Mouse (Mus musculus): ENCODE measurements around the gene Mtus2. TPM values are rescaled to one million over a fixed set of nuclear protein-coding genes. Genes with fewer than 3 reads are reported as not detected.
"Not testable (repeated sequence)": the region's sequence is repeated elsewhere in the genome, so short reads cannot be mapped to it uniquely, and the experiment has no call there.

Gene Mtus2
- polyA plus RNA-seq, 1 experiment from 2014 or later = 11.4 TPM

DNA sequence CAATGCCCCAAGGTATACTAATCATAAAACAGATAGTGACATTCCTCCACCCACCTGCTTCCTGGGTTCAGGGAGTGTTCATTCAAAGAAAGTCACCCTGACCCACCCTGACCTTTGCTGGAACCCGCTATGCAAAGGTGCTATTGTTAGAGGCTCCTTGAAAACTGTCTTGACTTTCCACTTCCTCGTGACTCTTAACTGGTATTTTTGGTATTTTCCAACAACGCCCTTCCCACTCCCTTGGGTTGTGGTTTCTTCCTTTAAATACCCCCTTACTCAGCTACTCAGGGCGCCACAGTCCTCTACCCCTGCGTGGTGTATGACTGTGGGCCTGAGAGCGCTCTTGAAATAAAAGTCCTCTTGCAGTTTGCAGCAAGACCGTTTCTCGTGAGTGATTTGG lies 219.4 kb downstream of the Mtus2 start:
- not testable (repeated sequence) for H3K4me3 ChIP-seq (replicated peaks; ENCODE audit: low read length); H3K9ac ChIP-seq (ENCODE audit: low read length); H3K9me3 ChIP-seq (replicated peaks; ENCODE audit: control insufficient read depth, low read length); H3K27ac ChIP-seq (ENCODE audit: low read length); H3K27me3 ChIP-seq (ENCODE audit: control insufficient read depth, insufficient read depth, low read length); H3K4me1 ChIP-seq (ENCODE audit: control insufficient read depth, insufficient read depth, low read length); H3K4me2 ChIP-seq (ENCODE audit: low read depth, low read length); H3K36me3 ChIP-seq (ENCODE audit: control insufficient read depth, insufficient read depth, low read length); ATAC-seq (ENCODE audit: insufficient read depth, low FRiP score)
- 86% methylated on average over 8 of the region's 8 CpGs for WGBS

GRCm38 (mm10) chr5:148179231-148179630 lies 222.1 kb downstream of the Mtus2 start:
- H3K27me3 ChIP-seq (ENCODE audit: control insufficient read depth, insufficient read depth, low read length) = no peaks in the 10 kb centered on the region
- no peaks in the 10 kb centered on the region for H3K4me1 ChIP-seq (ENCODE audit: control insufficient read depth, insufficient read depth, low read length)
- no peak overlapping the region for H3K9ac ChIP-seq (ENCODE audit: low read length)
- H3K9me3 ChIP-seq (replicated peaks; ENCODE audit: control insufficient read depth, low read length) = 0 out of 2 replicates have a peak, but pooled peaks cover 5% of the 10 kb centered on the region
- no peak for ATAC-seq (ENCODE audit: insufficient read depth, low FRiP score)
- no peak overlapping the region for H3K4me3 ChIP-seq (replicated peaks; ENCODE audit: low read length)
- no peaks in the 10 kb centered on the region for H3K36me3 ChIP-seq (ENCODE audit: control insufficient read depth, insufficient read depth, low read length)
- H3K4me2 ChIP-seq (ENCODE audit: low read depth, low read length) = no peak overlapping the region
- no peak overlapping the region for H3K27ac ChIP-seq (ENCODE audit: low read length)
- 81% methylated on average over 7 of the region's 7 CpGs for WGBS

GRCm38 (mm10) chr5:148180590-148181307 lies 223.6 kb downstream of the Mtus2 start:
- peak; percentile 93 for ATAC-seq (ENCODE audit: insufficient read depth, low FRiP score)
- 6% methylated on average over 13 of the region's 13 CpGs for WGBS
- H3K9ac ChIP-seq (ENCODE audit: low read length) = no peak overlapping the region
- H3K27ac ChIP-seq (ENCODE audit: low read length) = peak overlapping the region; percentile 5
- no peaks in the 10 kb centered on the region for H3K4me1 ChIP-seq (ENCODE audit: control insufficient read depth, insufficient read depth, low read length)
- no peak overlapping the region for H3K4me3 ChIP-seq (replicated peaks; ENCODE audit: low read length)
- H3K27me3 ChIP-seq (ENCODE audit: control insufficient read depth, insufficient read depth, low read length) = no peaks in the 10 kb centered on the region
- H3K4me2 ChIP-seq (ENCODE audit: low read depth, low read length) = no peak overlapping the region
- H3K9me3 ChIP-seq (replicated peaks; ENCODE audit: control insufficient read depth, low read length) = peaks cover 9% of the 10 kb centered on the region; the same call in 1 of the 2 replicates
- no peaks in the 10 kb centered on the region for H3K36me3 ChIP-seq (ENCODE audit: control insufficient read depth, insufficient read depth, low read length)

- Histone ChIP-seq H3K9me3 (replicated peaks; ENCODE audit: control insufficient read depth, low read length) (peaks cover 12% of the 10 kb centered on the region; the same call in 1 of the 2 replicates), H3K27ac (ENCODE audit: low read length) (peak overlapping the region; percentile 5), H3K4me3 (replicated peaks; ENCODE audit: low read length) (no peak overlapping the region), H3K4me2 (ENCODE audit: low read depth, low read length) (no peak overlapping the region), H3K9ac (ENCODE audit: low read length) (no peak overlapping the region), H3K27me3 (ENCODE audit: control insufficient read depth, insufficient read depth, low read length) (no peaks in the 10 kb centered on the region), H3K4me1 (ENCODE audit: control insufficient read depth, insufficient read depth, low read length) (no peaks in the 10 kb centered on the region), H3K36me3 (ENCODE audit: control insufficient read depth, insufficient read depth, low read length) (no peaks in the 10 kb centered on the region)
- no peak for ATAC-seq (ENCODE audit: insufficient read depth, low FRiP score)
- WGBS = 26% methylated on average over 4 of the region's 4 CpGs
These were observed 224.1 kb downstream of the Mtus2 start for GRCm38 (mm10) chr5:148181308-148181630.

GRCm38 (mm10) chr5:148181901-148182300 lies 224.8 kb downstream of the Mtus2 start:
- no peak overlapping the region for H3K9ac ChIP-seq (ENCODE audit: low read length)
- no peaks in the 10 kb centered on the region for H3K36me3 ChIP-seq (ENCODE audit: control insufficient read depth, insufficient read depth, low read length)
- WGBS = 78% methylated on average over 6 of the region's 6 CpGs
- H3K4me1 ChIP-seq (ENCODE audit: control insufficient read depth, insufficient read depth, low read length) = no peaks in the 10 kb centered on the region
- no peaks in the 10 kb centered on the region for H3K27me3 ChIP-seq (ENCODE audit: control insufficient read depth, insufficient read depth, low read length)
- H3K4me2 ChIP-seq (ENCODE audit: low read depth, low read length) = no peak overlapping the region
- H3K4me3 ChIP-seq (replicated peaks; ENCODE audit: low read length) = no peak overlapping the region
- no peak for ATAC-seq (ENCODE audit: insufficient read depth, low FRiP score)
- H3K27ac ChIP-seq (ENCODE audit: low read length) = no peak overlapping the region
- peaks cover 11% of the 10 kb centered on the region; the same call in 1 of the 2 replicates for H3K9me3 ChIP-seq (replicated peaks; ENCODE audit: control insufficient read depth, low read length)

DNA sequence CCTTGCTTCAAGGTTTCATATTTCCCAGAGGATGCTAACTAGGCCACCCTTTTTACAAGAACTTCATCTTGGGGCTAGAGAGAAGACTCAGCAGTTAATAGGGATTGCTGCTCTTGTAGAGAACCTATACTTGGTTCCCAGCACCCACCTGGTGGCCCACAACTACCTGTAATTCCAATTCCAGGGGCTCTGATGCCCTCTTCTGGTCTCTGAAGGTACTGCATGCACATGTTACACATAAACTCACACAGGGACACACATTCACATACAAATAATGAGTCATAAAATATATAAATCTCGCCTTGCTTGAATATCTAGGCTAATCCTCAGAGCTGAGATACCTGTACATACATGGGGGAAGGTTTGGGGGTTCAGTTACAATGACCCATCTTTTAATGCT lies 228.8 kb downstream of the Mtus2 start:
- H3K4me1 ChIP-seq (ENCODE audit: control insufficient read depth, insufficient read depth, low read length) = no peaks in the 10 kb centered on the region
- peaks cover 7% of the 10 kb centered on the region; the same call in 1 of the 2 replicates for H3K9me3 ChIP-seq (replicated peaks; ENCODE audit: control insufficient read depth, low read length)
- H3K4me2 ChIP-seq (ENCODE audit: low read depth, low read length) = no peak overlapping the region
- H3K4me3 ChIP-seq (replicated peaks; ENCODE audit: low read length) = no peak overlapping the region
- H3K27me3 ChIP-seq (ENCODE audit: control insufficient read depth, insufficient read depth, low read length) = no peaks in the 10 kb centered on the region
- no peak overlapping the region for H3K27ac ChIP-seq (ENCODE audit: low read length)
- no peak for ATAC-seq (ENCODE audit: insufficient read depth, low FRiP score)
- H3K9ac ChIP-seq (ENCODE audit: low read length) = no peak overlapping the region
- 81% methylated on average over 1 of the region's 1 CpGs for WGBS
- H3K36me3 ChIP-seq (ENCODE audit: control insufficient read depth, insufficient read depth, low read length) = no peaks in the 10 kb centered on the region

DNA sequence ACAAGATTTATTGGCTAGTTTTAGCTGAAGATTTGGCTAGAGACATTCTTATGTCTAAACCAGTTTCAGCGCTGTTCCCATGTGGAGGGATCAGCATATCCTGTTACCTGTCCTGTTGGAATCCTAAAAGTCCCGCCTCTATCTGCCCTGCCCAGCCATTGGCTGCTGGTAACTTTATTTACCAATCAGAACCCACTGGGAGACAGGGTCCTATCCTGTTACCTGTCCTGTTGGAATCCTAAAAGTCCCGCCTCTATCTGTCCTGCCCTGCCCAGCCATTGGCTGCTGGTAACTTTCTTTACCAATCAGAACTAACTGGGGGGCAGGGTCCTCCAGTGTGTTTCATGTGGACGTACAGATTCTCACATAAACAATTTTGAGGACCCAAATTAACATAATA lies 234.3 kb downstream of the Mtus2 start:
- Histone ChIP-seq H3K4me2 (ENCODE audit: low read depth, low read length) (no peak overlapping the region), H3K9me3 (replicated peaks; ENCODE audit: control insufficient read depth, low read length) (no peaks in the 10 kb centered on the region), H3K27ac (ENCODE audit: low read length) (no peak overlapping the region), H3K36me3 (ENCODE audit: control insufficient read depth, insufficient read depth, low read length) (no peaks in the 10 kb centered on the region), H3K9ac (ENCODE audit: low read length) (no peak overlapping the region), H3K4me3 (replicated peaks; ENCODE audit: low read length) (no peak overlapping the region), H3K27me3 (ENCODE audit: control insufficient read depth, insufficient read depth, low read length) (no peaks in the 10 kb centered on the region), H3K4me1 (ENCODE audit: control insufficient read depth, insufficient read depth, low read length) (no peaks in the 10 kb centered on the region)
- ATAC-seq (ENCODE audit: insufficient read depth, low FRiP score) = no peak
- WGBS = 30% methylated on average over 4 of the region's 4 CpGs

DNA sequence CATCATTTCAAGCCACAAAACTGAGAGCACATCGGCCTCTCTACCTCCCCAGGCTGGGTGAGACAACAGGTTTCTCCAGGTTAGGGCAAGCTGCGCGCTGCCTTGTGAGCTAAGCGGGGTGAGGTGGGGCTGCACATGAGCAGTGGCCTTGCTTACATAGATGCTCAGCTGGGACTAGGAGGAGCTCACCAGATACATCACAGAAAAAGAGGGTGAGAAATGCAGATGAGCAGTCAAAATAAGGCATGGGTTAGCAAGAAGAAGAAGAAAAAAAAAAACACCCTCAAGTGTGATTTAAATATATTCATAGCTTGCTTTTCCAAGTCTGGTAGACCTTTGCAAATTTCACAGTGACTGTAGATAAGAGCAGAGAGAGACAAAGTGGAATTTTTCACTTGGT lies 254.7 kb downstream of the Mtus2 start:
- H3K9ac ChIP-seq (ENCODE audit: low read length) = no peak overlapping the region
- H3K4me1 ChIP-seq (ENCODE audit: control insufficient read depth, insufficient read depth, low read length) = no peaks in the 10 kb centered on the region
- H3K4me2 ChIP-seq (ENCODE audit: low read depth, low read length) = no peak overlapping the region
- H3K4me3 ChIP-seq (replicated peaks; ENCODE audit: low read length) = no peak overlapping the region
- no peaks in the 10 kb centered on the region for H3K36me3 ChIP-seq (ENCODE audit: control insufficient read depth, insufficient read depth, low read length)
- ATAC-seq (ENCODE audit: insufficient read depth, low FRiP score) = no peak
- H3K9me3 ChIP-seq (replicated peaks; ENCODE audit: control insufficient read depth, low read length) = no peaks in the 10 kb centered on the region
- WGBS = 88% methylated on average over 4 of the region's 4 CpGs
- no peak overlapping the region for H3K27ac ChIP-seq (ENCODE audit: low read length)
- H3K27me3 ChIP-seq (ENCODE audit: control insufficient read depth, insufficient read depth, low read length) = no peaks in the 10 kb centered on the region

GRCm38 (mm10) chr5:148216786-148217185 lies 259.7 kb downstream of the Mtus2 start:
- WGBS = 81% methylated on average over 8 of the region's 8 CpGs
- Histone ChIP-seq H3K27me3 (ENCODE audit: control insufficient read depth, insufficient read depth, low read length) (no peaks in the 10 kb centered on the region), H3K4me2 (ENCODE audit: low read depth, low read length) (no peak overlapping the region), H3K4me3 (replicated peaks; ENCODE audit: low read length) (no peak overlapping the region), H3K9ac (ENCODE audit: low read length) (no peak overlapping the region), H3K36me3 (ENCODE audit: control insufficient read depth, insufficient read depth, low read length) (no peaks in the 10 kb centered on the region), H3K9me3 (replicated peaks; ENCODE audit: control insufficient read depth, low read length) (no peaks in the 10 kb centered on the region), H3K27ac (ENCODE audit: low read length) (no peak overlapping the region), H3K4me1 (ENCODE audit: control insufficient read depth, insufficient read depth, low read length) (no peaks in the 10 kb centered on the region)
- no peak for ATAC-seq (ENCODE audit: insufficient read depth, low FRiP score)
